Mouse (Mus musculus) frontal cortex, postnatal 25 days (tissue): ENCODE results near the gene Rhox4f.
"Not testable (repeated sequence)": the region's sequence is repeated elsewhere in the genome, so short reads cannot be mapped to it uniquely, and the experiment has no call there.

Experiments used
- DNase-seq, 2 experiments: peaks; one replicate each; pipeline ENCODE4 v3.0.0; 2022; ENCODE audit warnings: low spot score in 2 of 2

Rhox4f gene

DNA sequence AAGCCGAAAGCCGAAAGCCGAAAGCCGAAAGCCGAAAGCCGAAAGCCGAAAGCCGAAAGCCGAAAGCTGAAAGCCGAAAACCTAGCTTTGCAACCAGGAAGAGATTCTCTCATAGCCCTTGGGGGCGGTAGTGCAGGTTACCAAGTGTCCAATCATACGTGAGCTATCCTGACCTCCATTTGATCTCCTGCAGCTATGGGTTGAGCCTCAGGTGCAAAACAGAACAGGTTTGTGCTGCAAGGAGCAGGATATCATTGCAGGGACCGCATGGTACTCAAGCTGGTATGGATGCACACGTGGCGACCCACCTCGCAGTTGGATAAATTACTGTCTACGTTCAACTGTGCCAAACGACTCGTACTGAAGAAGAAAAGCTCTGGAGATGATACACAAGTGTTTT lies at the start of gene Rhox4f:
TSS of gene Rhox4f (minus strand) at position 101 of the 400 bp plus-strand sequence.
- DNase-seq, result not testable (repeated sequence)

DNA sequence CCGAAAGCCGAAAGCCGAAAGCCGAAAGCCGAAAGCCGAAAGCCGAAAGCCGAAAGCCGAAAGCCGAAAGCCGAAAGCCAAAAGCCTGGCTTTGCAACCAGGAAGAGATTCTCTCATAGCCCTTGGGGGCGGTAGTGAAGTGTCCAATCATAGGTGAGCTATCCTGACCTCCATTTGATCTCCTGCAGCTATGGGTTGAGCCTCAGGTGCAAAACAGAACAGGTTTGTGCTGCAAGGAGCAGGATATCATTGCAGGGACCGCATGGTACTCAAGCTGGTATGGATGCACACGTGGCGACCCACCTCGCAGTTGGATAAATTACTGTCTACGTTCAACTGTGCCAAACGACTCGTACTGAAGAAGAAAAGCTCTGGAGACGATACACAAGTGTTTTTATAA lies 43.7 kb upstream of the Rhox4f start, which contains the start of gene Rhox4g:
TSS of gene Rhox4g (minus strand) at position 101 of the 400 bp plus-strand sequence.
- not testable (repeated sequence) for DNase-seq

- DNase-seq, result not testable (repeated sequence)
These were observed 35.9 kb upstream of the Rhox4f start, which contains the start of gene Rhox2g for GRCm38 (mm10) chrX:37643370-37643769. TSS of gene Rhox2g (minus strand) at chrX:37643470.

GRCm38 (mm10) chrX:37628512-37628911 lies 21.0 kb upstream of the Rhox4f start, which contains the start of gene Rhox3g:
TSS of gene Rhox3g (minus strand) at chrX:37628612.
- DNase-seq, result not testable (repeated sequence)

GRCm38 (mm10) chrX:37580692-37581091 lies 26.8 kb downstream of the Rhox4f start, which contains the start of gene Rhox3f:
TSS of gene Rhox3f (plus strand) at chrX:37580992.
- not testable (repeated sequence) for DNase-seq

- DNase-seq, result not testable (repeated sequence)
These were observed 34.9 kb downstream of the Rhox4f start for GRCm38 (mm10) chrX:37572638-37573037.

DNA sequence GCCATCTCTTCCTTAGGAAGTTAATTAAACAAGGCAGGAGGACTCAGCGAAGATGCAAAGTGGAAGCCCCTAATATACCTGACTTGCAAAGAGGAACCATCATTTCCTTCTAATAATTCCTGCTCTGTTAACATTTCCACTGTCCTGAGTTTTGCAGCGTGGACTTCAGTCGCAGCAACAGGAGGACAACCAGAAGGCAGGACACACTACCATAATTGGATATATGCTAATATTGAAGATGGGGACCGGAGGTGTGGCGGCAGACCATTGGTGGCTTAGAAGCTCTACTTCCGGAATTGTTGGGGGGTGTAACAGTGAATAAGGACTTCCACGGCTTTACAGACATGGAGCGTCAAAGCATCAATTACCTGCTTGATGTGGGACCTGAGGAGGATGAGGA lies 36.4 kb downstream of the Rhox4f start, which contains the start of gene Rhox2f:
TSS of gene Rhox2f (plus strand) at position 301 of the 400 bp plus-strand sequence.
- DNase-seq, result not testable (repeated sequence)

DNA sequence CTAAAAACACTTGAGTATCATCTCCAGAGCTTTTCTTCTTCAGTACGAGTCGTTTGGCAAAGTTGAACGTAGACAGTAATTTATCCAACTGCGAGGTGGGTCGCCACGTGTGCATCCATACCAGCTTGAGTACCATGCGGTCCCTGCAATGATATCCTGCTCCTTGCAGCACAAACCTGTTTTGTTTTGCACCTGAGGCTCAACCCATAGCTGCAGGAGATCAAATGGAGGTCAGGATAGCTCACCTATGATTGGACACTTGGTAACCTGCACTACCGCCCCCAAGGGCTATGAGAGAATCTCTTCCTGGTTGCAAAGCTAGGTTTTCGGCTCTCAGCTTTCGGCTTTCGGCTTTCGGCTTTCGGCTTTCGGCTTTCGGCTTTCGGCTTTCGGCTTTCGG lies 50.4 kb downstream of the Rhox4f start, which contains the start of gene Rhox4e:
TSS of gene Rhox4e (plus strand) at position 301 of the 400 bp plus-strand sequence.
- DNase-seq, result not testable (repeated sequence)
